Mouse (Mus musculus) T-helper 17 cell (primary cell): Measurements from ENCODE around the gene Col8a2.

Experiments
- in situ Hi-C, 2 experiments: fragments of 300-600 bp; cut with MboI, MseI; formaldehyde crosslinking; loops; 1 replicate in 1 of 2; 2 replicates in 1 of 2; pipeline ENCODE4 v1.15.1; 2025; ENCODE audit warnings: high pct_unique_total_duplicates in 2 of 2

Col8a2 gene

DNA sequence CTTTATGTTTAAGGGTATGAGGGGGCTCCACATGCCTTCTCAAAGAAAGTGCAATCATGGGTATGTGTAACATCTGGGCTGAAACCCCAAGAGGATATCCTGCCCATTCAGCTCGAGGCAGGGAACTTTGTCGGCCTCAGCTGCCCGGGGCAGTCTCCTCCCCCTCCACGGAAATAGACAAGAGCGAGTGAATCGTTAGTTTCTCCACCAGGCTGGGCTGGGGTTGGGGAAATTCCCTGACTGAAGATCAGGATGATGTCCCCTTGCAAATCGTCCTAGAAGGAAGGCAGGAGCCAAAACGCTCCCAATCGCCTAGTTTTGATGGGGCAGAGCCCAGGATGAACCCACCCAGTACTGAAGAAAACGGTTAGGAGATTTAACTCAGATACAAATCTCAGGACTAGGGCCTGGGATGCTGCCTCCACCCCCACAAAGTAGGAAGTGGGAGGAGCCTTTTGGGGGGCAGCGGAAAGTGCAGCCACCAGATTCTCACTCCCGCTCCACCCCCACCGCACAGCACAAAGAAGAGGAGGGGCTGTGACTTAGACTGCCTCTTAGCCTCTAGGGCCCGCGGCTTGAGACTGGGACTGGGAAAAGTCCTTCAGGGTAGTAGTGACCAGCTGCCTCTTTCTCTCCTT is 27.0 kb upstream of the Col8a2 start:
- in situ Hi-C loops: loop anchor here (5.0 kb wide), 1 partner anchor 32 kb away; no protein-coding TSS in a partner anchor

DNA sequence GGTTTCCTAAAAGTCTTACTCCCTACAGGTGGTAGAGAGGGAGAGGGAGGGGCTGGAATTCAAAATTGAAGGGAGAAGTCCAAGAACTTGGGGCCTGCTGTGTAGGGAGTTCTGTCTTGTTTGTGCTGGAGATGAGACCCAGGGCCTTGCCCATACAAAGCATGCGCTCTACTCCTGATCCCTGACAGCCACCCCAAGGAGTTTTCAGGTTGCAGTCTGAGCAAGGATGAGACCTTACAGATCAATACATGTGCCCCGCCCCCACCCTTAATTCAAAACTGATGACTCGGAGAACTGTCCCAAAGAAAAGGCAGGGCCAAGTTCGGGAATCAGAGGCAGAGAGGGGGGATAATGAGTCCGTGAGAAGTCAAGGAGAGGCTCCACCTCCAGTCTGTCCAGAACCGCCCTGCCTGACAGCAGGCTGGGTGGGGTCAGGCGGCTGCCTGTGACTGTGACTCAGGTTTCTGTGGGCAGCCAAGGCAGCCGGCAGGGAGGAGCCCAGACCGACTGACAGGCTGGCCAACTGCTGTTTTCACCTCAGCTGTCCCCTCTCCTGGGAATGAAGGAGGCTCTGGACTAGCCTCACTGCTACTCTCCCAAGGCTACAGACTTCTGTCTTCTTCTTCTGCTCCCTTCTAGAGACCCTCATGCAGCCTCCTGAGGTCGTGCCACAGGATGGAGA is 25.9 kb upstream of the Col8a2 start:
- in situ Hi-C loops: loop anchor here (5.0 kb wide), 1 partner anchor 33 kb away; no protein-coding TSS in a partner anchor

DNA sequence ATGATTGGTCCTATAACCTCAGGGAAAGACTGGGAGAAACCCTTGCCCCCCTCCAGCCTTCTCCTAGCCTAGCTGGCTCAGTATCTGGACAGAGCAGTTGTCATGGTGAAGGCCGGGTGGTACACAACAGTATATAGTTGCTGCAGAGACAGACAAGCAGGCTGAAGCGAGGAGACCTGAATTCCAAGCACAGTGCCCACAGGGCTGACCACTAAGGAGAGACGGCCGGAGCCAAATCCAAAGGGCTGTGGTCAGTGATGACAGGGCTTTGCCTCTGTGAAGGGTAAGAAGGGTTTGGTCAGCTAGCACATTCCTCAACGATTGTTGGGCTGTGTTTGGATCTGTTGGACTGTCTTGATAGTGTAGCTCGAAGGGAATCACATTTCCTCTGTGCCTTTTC is 25.3 kb upstream of the Col8a2 start:
- in situ Hi-C loops: loop anchor here (5.0 kb wide), 1 partner anchor 34 kb away; no protein-coding TSS in a partner anchor

DNA sequence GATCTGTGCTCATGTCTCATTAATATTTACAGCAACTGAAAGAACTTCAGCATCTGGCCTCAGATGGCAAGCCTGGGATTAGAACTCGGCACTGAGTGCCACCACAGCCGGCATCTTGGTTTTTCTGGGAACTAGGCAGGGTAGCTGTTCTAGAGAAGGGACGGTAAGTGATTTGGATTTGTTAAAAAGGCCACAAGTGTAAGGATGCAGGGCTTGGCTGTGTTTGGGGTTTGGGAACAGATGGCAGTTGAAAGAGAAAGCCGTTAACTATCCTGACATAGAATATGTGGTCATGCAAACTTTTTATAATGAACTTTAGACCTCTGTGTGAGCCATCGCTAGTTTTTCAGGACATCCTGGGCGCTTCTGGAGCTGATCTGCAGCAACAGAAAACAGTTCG is 24.9 kb upstream of the Col8a2 start:
- in situ Hi-C loops: loop anchor here (5.0 kb wide), 1 partner anchor 34 kb away; no protein-coding TSS in a partner anchor

DNA sequence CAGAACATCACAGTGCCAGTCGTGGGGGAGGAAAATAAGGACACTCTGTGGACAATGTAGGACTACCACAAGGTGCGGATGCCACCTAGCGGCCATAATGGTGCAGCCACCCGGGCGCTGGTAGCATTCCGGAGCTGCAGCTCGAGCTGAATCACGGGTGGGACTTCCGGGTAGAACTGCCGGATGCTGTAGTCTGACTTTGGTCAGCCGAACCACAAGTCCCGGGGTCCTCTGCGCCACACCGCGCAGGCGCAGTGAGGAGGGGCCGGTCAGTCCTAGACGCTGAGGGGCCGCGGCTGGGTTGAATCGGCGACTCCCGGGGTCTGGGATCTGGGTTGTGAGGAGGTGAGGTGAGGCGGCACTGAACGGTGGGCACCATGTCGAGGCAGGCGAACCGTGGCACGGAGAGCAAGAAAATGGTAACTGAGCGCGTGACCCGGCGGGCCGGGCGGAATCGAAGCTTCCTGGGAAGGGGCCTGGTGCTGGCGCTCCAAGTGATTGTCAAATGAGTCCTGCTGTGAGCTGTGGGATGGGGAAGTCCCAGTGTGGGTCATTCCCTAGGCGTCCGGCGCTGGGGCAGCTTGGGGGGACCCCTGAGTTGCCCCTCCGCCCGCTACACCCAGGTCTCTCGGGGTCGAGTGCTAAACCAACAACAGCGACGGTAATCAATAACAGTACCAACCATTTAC is 24.3 kb upstream of the Col8a2 start, which contains the start of gene Trappc3:
Gene Trappc3, plus strand, starts transcription at position 207 of the 689 bp plus-strand sequence.
- in situ Hi-C loops: loop anchor here (5.0 kb wide), 1 partner anchor 35 kb away; no protein-coding TSS in a partner anchor

DNA sequence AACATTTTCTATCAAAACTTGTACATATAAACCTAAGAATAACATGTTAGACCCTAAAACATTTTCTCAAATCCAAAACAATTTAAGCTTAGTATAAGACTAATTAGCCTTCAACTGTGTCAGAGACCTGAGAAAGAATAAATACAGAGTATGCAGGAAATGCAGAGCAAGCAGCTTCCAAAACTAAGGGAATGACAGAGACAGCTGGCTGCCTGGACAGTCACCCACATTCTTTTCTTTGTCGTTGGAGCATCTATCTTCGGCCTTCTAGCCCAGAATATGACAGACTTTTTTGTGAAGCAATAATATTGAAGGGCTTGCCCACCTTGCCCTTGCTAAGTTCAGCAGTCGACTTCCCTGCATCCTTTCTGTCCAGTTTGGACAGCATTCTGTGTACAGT is 17.3 kb upstream of the Col8a2 start:
- in situ Hi-C loops: no loop called here

DNA sequence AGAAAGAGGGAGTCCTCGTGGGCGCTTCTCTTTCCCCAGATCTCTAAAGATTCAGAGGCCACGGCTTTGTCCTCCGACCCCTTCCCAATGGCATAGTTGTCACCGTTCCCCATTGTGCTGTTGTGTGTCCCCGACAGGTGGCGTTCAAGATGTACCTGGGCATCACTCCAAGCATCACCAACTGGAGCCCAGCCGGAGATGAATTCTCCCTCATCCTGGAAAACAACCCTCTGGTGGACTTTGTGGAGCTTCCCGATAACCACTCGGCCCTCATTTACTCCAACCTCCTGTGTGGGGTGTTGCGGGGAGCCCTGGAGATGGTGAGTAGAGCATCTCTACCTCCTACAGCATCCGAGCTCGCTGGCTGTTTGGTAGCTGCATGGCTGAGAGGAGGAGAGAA is 12.8 kb upstream of the Col8a2 start:
- in situ Hi-C loops: loop anchor here (5.0 kb wide), 1 partner anchor 34 kb away; no protein-coding TSS in a partner anchor

DNA sequence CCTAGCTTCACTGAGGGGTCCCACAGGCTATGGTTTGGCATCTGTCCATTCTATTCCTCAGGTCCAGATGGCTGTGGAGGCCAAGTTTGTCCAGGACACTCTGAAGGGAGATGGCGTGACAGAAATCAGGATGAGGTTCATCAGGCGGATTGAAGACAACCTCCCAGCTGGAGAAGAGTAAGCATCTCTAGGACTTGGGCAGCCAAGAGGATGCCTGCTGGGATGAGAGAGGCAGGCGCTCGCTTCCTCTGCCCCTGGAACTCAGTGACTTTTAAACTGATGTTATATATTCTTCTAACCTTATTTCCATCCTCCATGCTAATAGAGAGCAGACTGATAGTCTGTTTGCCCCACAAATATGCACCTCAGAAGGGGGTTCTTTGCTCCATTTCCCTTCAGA is 11.5 kb upstream of the Col8a2 start:
- in situ Hi-C loops: no loop called here

DNA sequence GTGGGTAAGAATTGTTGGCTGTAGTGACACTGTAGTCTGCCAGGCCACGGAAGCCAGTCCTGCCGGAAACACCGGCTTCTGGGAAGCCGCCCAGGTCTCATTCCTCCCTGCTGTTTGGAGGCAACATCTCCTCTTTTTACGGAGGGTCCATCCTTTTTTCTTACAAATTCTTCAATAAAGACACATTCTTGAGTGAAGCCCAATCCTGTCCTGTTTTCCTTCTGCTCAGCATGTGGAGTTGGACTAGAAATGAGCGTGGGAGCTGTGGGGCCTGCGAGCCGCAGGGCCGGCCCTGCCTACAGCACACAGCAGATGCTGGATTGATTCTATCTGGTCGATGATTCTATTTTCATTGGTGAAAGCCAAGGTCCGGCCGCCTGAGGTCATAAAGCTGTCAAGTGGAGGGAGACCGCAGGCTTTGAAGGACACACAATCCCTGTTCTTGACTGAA is 10.9 kb upstream of the Col8a2 start:
- in situ Hi-C loops: no loop called here

DNA sequence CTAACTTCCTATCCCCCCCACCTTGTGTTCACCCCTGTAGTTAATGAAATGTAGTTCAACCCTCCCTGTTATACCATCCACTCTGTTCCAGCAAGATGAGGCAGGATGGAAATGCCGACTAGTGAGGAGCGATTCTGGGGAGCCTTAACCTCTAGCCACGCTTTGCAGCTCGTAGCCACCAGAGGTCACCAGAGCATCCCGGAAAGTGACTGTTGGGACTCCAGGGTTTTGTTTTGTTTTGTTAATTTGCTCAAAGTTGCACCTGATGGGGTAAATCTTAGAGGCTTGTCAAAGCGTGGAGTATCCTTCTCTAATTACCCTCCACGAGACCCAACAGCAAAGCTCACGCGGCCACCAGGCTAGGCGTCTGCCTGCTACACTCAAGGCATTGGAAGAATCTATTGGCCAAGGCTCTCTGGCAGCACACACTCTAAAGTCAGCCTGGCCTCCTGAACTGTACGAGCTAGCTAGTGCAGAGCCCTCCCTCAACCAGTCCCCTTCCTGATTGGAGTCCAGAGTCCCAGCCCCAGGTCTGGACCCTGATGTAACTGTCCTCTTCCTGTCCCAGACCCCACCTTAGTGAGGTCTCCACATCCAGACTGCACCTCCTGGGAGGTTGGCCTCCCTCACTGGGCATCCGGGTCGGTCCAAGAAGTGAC is 8.6 kb upstream of the Col8a2 start:
- in situ Hi-C loops: no loop called here

DNA sequence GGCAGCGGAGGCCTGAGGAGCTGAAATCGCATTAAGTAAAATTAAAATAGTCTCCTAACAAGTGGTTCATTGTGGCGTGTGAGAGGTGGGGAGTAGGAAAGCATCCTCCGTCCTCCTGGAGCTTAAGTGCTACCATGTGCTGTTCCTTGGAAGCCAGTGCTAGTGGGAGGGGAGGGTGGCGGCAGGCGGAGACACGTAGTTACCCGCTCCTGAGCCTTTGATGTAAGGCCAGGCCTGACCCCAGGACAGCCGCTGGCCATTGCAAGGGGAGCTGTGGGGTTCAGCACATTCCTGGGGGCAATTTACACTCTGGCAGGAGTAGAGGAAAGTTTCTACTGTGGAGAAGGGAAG is 8.1 kb upstream of the Col8a2 start:
- in situ Hi-C loops: no loop called here

DNA sequence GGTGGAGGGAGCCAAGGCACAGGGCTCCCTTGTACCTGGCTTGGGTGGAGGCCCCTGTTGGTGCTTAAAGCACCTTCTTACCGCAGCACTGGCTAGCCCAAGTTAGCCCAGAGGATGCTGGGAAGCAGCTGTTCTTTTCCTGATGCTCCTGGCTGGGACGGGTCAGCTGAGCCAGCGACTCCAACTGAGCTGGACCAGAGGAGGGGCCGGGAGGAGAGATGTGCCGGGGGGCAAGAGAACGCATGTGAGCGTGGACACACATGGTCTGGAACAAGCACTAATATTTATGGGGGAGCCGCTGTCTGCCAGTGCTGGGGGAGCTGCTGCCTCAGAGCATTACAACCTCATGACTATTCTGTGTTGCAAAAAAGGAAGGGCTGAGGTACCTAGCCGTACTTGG is 7.6 kb upstream of the Col8a2 start:
- in situ Hi-C loops: no loop called here

DNA sequence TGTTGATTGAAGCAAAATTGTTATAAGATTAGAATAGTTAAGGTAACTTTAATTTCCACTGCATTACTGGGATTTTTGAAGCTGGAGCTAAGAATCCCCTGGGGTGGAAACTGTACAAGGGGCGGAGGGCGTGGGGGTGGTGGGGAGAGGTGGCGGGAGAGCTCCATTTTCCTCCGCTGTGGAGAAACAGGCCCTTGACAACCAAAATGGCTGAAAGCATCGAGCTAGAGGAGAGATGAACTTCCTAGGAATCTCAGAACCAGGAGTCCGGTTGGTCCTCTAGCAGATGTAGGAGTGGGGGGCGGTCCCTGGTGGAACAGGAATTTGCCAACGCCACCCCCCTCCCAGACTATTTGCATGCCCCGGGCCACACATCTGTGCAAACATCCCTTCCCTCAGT is 4.9 kb upstream of the Col8a2 start:
- in situ Hi-C loops: no loop called here

DNA sequence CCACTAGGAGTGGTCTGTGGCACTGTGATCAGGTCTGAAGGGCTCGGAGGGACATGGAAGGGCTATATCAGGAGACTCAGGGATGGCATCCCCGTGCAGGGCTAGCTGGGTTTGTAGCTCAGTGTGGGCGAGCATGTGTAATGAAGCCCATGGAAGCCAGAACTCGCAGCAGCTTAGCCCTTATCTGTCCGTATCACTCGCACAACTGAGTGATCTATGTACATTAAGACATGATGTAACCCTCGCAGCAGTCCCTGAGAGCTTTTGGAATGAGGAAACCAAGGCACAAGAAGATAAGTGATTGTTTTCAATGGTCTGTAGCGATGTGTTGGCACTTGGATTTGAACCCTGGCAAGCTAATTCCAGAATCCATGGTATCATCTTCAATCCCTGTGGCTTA is 3.0 kb upstream of the Col8a2 start:
- in situ Hi-C loops: no loop called here

DNA sequence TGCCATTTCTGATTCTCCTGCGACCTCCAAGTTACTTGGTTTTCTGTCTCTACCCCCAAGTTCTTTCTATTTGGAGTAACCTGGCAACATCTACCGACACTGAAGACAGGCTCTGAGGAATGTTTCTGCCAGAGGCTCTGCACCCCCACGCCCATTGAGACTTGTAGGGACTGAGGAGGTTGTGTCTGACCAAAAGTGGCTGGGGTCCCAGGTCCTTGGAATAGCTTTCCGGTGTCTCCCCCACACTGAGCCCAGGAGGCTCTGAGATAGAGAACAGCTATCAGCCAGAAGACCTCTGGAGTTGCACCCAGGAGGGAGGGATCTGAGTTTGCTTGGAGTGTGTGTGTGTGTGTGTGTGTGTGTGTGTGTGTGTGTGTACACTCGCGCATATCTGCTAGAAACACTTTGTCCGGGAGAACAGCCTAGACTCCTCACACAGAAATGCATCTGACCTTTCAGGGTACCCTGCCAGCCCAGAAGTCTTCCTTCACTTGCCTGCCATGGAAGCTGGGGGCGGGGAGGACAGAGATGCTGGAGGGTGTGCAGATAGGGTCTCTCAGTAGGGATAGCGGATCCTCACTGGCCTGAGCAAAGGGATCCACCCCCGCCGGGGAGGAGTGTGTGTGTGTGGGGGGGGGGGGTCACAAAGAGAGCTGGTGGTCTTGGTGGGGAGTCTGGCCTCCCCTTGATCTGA is 856 bp downstream of the Col8a2 start:
- in situ Hi-C loops: no loop called here

DNA sequence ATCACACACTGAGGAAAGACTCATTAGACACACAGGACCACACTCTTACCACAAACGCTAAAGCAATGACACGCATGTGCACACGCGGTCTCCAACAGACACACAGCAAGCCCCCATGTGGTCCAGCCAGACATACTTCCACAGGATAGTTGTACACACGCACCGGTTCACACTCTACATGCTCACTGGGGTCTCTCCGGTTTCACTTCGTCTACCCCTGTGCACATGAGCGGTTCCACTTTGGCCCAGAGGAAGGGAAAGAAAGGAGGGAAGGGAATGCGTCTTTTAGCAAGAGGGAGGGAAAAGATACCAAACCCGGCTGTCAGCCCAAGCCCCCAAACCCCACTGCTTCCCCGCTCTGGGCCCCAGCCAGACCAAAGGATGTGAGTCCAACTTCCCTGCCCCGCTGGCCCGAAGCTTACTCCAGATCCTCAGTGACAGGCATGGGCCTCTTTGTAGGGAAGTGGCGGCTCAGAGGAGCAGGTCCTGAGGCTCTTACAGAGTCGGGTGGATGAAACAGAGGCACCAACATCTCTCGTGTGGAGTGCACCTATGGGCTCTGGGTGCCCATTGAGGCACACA is 1.6 kb downstream of the Col8a2 start:
- in situ Hi-C loops: no loop called here

DNA sequence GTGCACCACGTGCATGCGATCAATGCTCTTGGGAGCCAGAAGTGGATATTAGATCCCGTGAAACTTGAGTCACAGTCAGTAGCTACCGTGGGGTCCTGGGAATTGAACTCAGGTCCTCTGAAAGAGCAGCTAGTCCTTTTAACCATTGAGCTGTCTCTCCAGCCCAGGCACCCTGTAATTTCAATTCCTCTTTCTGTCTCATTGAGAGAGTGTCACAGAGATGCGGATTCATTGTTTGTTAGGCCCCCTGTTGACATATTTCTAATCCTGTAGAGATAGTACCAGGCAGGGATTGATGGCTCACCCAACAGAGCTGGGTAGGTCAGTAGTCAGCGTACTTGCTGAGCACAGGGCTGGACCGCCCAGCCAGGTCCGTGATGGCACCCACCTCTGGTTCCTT is 3.7 kb downstream of the Col8a2 start:
- in situ Hi-C loops: no loop called here

DNA sequence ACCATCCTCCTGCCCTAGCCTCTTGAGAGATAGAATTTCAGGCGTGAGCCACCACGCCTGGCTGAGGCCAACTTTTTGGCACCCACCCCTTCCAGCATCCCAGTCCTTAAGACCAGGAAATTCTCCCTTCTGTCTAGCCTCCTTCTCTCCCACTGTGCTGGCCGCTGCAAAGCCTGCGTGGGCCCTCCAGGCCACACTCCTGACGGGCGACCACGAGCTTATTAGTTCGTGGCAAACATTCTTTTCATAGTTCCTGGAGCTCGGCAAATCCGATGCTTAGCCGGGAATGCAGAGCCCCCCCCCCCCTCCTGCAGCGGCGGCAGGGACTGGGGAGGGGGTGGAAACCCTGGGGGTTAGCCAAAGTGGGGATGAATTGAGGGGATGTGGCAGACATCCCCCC is 4.6 kb downstream of the Col8a2 start:
- in situ Hi-C loops: no loop called here

DNA sequence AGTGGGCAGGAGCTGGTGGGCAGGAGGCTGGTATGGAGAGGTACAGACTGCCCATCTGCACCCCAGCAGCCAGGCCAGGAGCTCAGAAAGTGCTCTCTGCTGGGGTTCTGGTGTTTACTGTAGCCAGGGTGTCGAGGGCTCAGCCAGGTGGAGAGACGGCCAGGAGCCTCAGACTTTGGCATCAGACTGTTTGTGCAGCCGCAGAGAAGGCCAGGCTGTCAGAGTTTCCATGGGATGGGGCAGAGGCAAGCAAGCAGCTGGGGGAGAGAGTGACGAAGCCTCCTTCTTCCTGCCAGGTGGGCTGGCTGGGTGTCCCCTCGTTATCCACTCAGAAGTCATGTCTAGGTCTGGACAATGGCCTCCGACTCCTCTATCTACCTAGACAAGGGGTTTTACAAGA is 8.6 kb downstream of the Col8a2 start:
- in situ Hi-C loops: no loop called here

DNA sequence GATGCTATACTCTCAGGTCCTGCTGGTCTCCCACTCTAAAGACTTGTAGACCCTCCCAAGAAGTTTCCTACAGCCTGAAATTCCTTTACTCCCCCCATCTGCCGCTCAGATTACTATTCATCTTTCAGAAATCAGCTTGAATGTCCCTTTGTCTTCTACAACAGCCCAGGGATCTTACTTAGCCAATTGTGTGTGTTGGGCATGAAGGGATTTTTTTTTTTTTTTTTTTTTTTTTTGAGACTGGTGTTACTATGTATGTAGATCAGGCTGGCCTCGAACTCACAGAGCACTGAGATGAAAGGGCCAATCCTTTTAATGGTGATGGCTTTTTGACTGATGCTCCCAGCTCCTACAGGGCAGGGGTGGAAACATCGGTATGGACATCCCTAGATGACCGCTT is 9.3 kb downstream of the Col8a2 start:
- in situ Hi-C loops: no loop called here

DNA sequence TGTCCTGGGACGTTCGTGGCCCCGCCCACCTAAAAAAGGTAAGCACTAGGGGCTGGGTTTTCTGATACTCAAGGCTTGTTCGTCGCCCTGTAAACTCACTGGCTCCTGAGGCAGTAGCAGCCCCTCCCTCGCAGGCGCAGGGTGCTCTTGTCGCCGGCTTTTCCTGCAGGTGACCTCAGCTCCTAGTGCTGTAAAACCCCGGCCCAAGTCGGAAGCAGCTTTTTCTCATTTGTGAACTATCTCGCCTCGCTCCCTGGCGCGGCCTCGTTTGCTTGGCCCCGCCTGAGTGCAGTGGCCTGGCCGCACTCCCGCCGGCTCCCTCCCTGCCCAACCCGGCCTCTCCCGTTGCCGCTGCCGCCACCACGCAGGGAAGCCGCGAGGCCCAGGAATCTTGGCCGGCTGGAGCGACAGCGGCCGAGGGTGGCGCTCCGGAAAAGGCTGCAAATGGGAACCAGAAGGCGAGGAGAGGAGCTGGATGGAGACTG is 10.1 kb downstream of the Col8a2 start:
- in situ Hi-C loops: no loop called here
